Mouse (Mus musculus): ENCODE measurements at regions not wholly inside any gene's neighbourhood (a gene's known extent, or its start where the extent isn't known, plus 50 kb on each side); places are given as distances from the start of the nearest gene placed in this dataset.

- TF ChIP-seq HCFC1 (IDR thresholded peaks at IDR 0.05; ENCODE audit: low read depth, low read length): no peak
- TF ChIP-seq MXI1 (IDR thresholded peaks at IDR 0.05; ENCODE audit: low read depth, low read length): no peak
- no peak for TF ChIP-seq CTCF (IDR thresholded peaks at IDR 0.05 in 2 of 3, conservative IDR thresholded peaks at IDR 0.05 in 1 of 3; ENCODE audit: control insufficient read depth in 1 of 3, insufficient read depth in 1 of 3, low read depth in 2 of 3, low read length in 3 of 3, poor library complexity in 1 of 3, severe bottlenecking in 1 of 3)
- TF ChIP-seq MAX (IDR thresholded peaks at IDR 0.05; ENCODE audit: low read length): no peak
- no peak for TF ChIP-seq POLR2AphosphoS2 (IDR thresholded peaks at IDR 0.05; ENCODE audit: low read length)
- no peak for TF ChIP-seq ZKSCAN1 (IDR thresholded peaks at IDR 0.05; ENCODE audit: low read depth, low read length)
- TF ChIP-seq ELF1 (IDR thresholded peaks at IDR 0.05; ENCODE audit: low read depth, low read length): no peak
- no peak for TF ChIP-seq TCF12 (IDR thresholded peaks at IDR 0.05; ENCODE audit: low read depth, low read length)
- TF ChIP-seq RAD21 (IDR thresholded peaks at IDR 0.05; ENCODE audit: low read depth, low read length): no peak
- TF ChIP-seq CHD2 (IDR thresholded peaks at IDR 0.05; ENCODE audit: low read length): no peak
- no peak for TF ChIP-seq POLR2A (IDR thresholded peaks at IDR 0.05; ENCODE audit: control insufficient read depth in 1 of 2, insufficient read depth in 1 of 2, low read depth in 1 of 2, low read length in 2 of 2, poor library complexity in 1 of 2)
- TF ChIP-seq MYC (IDR thresholded peaks at IDR 0.05; ENCODE audit: low read depth, low read length): no peak
- no peak for TF ChIP-seq POLR2AphosphoS5 (IDR thresholded peaks at IDR 0.05; ENCODE audit: borderline replicate concordance, low read depth, low read length)
- no peak for TF ChIP-seq RCOR1 (IDR thresholded peaks at IDR 0.05; ENCODE audit: low read depth, low read length)
Observed at GRCm38 (mm10) chr19:26999596-26999995, 113.9 kb downstream of the Gm815 start.
